Comparison of ENCODE assay signal across 18 mouse cellular contexts in the genomic region with DNA sequence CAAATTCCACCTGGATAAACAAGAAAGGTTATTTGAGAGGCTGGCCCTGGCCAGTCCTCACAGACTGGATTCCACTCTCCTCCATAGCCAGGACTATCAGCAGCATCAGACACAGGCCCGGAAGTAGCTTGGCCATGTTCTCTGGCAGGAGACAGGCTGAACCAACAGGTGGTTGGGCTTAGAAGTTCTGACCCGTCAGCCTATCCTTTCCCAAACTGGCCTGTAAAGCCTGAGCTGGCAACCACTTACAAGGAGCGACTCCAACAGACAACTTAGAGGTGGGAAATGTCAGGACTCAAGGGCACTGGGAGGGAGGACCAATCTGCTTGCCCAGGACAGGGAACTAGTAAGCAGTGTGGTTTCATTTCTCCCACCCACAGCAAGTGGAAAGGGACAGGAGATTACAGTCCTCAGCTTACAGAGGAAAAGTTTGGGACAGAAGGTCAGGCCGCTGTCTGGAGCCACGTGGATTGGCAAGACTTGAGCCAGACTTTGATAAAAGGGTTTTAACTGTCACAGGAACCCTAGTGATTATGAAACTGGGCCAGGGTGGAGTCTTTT. TPM values are rescaled to one million over a fixed set of nuclear protein-coding genes. Genes with fewer than 3 reads are reported as not detected.
A peak's percentile ranks its signal among the peaks of the same experiment; 100 is the strongest.
DNase-seq lines count a peak whose midpoint lies in the region; ATAC-seq and TF ChIP-seq lines count a peak whose summit lies in the region.
"Had no signal": no experiment of that assay in that cellular context is flagged by ENCODE, and none has a peak within 500 bp of the region (broad histone marks: within the 10 kb centered on the region; RNA-seq: fewer than 3 reads in every experiment).

No protein-coding gene starts in this region.

- no peak overlapping the region for H3K4me3 ChIP-seq in heart, adult 2 months
- no peak overlapping the region for H3K4me3 ChIP-seq in heart, embryonic 10.5 days
- no peak overlapping the region for H3K4me3 ChIP-seq in heart, embryonic 13.5 days
- no peak overlapping the region for H3K4me3 ChIP-seq in forebrain, embryonic 14.5 days (ENCODE audit: low read depth, low read length)
- H3K4me3 ChIP-seq in thymus, adult 2 months (ENCODE audit: control insufficient read depth, insufficient read depth, low read length), result no peak overlapping the region
- H3K4me3 ChIP-seq: embryonic facial prominence, embryonic 12.5 days; liver, embryonic 12.5 days; midbrain, embryonic 10.5 days had no signal

- intact Hi-C loops in heart, adult 2 months (cut with DNase I), result no loop called here

- H3K9me3 ChIP-seq in heart, embryonic 10.5 days, result no peaks in the 10 kb centered on the region
- no peaks in the 10 kb centered on the region for H3K9me3 ChIP-seq in heart, embryonic 13.5 days
- no peaks in the 10 kb centered on the region for H3K9me3 ChIP-seq in forebrain, embryonic 14.5 days (replicated peaks; ENCODE audit: control insufficient read depth, low read length)
- H3K9me3 ChIP-seq: embryonic facial prominence, embryonic 12.5 days; liver, embryonic 12.5 days; midbrain, embryonic 10.5 days had no signal

- peaks cover 23% of the 10 kb centered on the region for H3K4me1 ChIP-seq in heart, adult 2 months (ENCODE audit: control insufficient read depth, insufficient read depth, low read length)
- H3K4me1 ChIP-seq in heart, embryonic 10.5 days, result peaks cover 26% of the 10 kb centered on the region
- H3K4me1 ChIP-seq in heart, embryonic 13.5 days, result peaks cover 24% of the 10 kb centered on the region
- peaks cover 9% of the 10 kb centered on the region for H3K4me1 ChIP-seq in forebrain, embryonic 14.5 days (ENCODE audit: control insufficient read depth, insufficient read depth, low read length)
- peaks cover 8% of the 10 kb centered on the region for H3K4me1 ChIP-seq in thymus, adult 2 months (replicated peaks; ENCODE audit: control insufficient read depth, insufficient read depth, low read length)
- H3K4me1 ChIP-seq: liver, embryonic 12.5 days had no signal

- DNase-seq in heart, adult 2 months, result peak; percentile 41 to 56
- no peak for DNase-seq in heart, embryonic 10.5 days (ENCODE audit: low spot score)
- peak; percentile 74 for DNase-seq in adrenal gland, adult 8-10 months
- DNase-seq in adrenal gland, postnatal 36 days, result peak; percentile 59 to 66
- DNase-seq in forebrain, embryonic 14.5 days (ENCODE audit: low spot score), result no peak
- DNase-seq in thymus, adult 2 months, result no peak
- DNase-seq: cerebellum, adult 11 months had no signal

- no peak overlapping the region for H3K4me2 ChIP-seq in heart, embryonic 13.5 days
- H3K4me2 ChIP-seq in forebrain, embryonic 14.5 days (ENCODE audit: low read length), result no peak overlapping the region
- H3K4me2 ChIP-seq: embryonic facial prominence, embryonic 12.5 days; liver, embryonic 12.5 days had no signal

- ATAC-seq in heart, embryonic 13.5 days (ENCODE audit: extremely low read depth, insufficient number of reproducible peaks, low FRiP score, low TSS enrichment), result no peak
- ATAC-seq in forebrain, embryonic 14.5 days, result no peak
- ATAC-seq: forebrain, embryonic 16.5 days; liver, embryonic 12.5 days; lung, postnatal 0 days; Patski had no signal

- H3K27me3 ChIP-seq in heart, adult 2 months (ENCODE audit: control insufficient read depth, insufficient read depth, low read length), result no peaks in the 10 kb centered on the region
- peaks cover 31% of the 10 kb centered on the region; the same call in 1 of the 2 replicates for H3K27me3 ChIP-seq in heart, embryonic 10.5 days (ENCODE audit: insufficient read depth, poor library complexity, severe bottlenecking)
- peaks cover 25% of the 10 kb centered on the region for H3K27me3 ChIP-seq in heart, embryonic 13.5 days (replicated peaks)
- H3K27me3 ChIP-seq in forebrain, embryonic 14.5 days (replicated peaks; ENCODE audit: control insufficient read depth, insufficient read depth, low read length), result no peaks in the 10 kb centered on the region
- H3K27me3 ChIP-seq in thymus, adult 2 months (ENCODE audit: control insufficient read depth, insufficient read depth, low read length), result peaks cover 4% of the 10 kb centered on the region; the same call in 1 of the 2 replicates
- H3K27me3 ChIP-seq: embryonic facial prominence, embryonic 12.5 days had no signal

- no peaks in the 10 kb centered on the region; the same call in 1 of the 2 replicates for H3K79me2 ChIP-seq in heart, adult 2 months (replicated peaks; ENCODE audit: control insufficient read depth, insufficient read depth, low read length)

- TF ChIP-seq POLR2A in heart, adult 2 months (IDR thresholded peaks at IDR 0.05; ENCODE audit: insufficient read depth, low read depth, low read length), result no peak
- TF ChIP-seq POLR2A in thymus, adult 2 months (IDR thresholded peaks at IDR 0.05; ENCODE audit: control insufficient read depth, extremely low read depth, insufficient read depth, low read length, poor library complexity), result no peak

- TF ChIP-seq EP300 in heart, adult 2 months (IDR thresholded peaks at IDR 0.05; ENCODE audit: insufficient read depth, low read depth, low read length), result peak; percentile 61

- H3K9ac ChIP-seq in heart, adult 2 months (ENCODE audit: low read depth, low read length), result no peak overlapping the region
- no peak overlapping the region for H3K9ac ChIP-seq in heart, embryonic 13.5 days
- no peak overlapping the region for H3K9ac ChIP-seq in forebrain, embryonic 14.5 days (ENCODE audit: low read length)
- H3K9ac ChIP-seq: embryonic facial prominence, embryonic 12.5 days; liver, embryonic 12.5 days had no signal

- no peak for TF ChIP-seq CTCF in heart, adult 2 months (IDR thresholded peaks at IDR 0.05)
- TF ChIP-seq CTCF in thymus, adult 2 months (IDR thresholded peaks at IDR 0.05; ENCODE audit: borderline replicate concordance, control insufficient read depth, extremely low read depth, insufficient read depth, low read length, poor library complexity), result no peak

- WGBS in heart, adult 2 months, result 10% methylated on average over 5 of the region's 5 CpGs
- WGBS in heart, embryonic 10.5 days, result 28% methylated on average over 5 of the region's 5 CpGs
- 18% methylated on average over 5 of the region's 5 CpGs for WGBS in heart, embryonic 13.5 days
- 86% methylated on average over 5 of the region's 5 CpGs for WGBS in forebrain, embryonic 14.5 days
- 86% methylated on average over 5 of the region's 5 CpGs for WGBS in thymus, adult 2 months

- H3K27ac ChIP-seq in heart, adult 2 months, result peak overlapping the region; percentile 73
- no peak overlapping the region for H3K27ac ChIP-seq in heart, embryonic 10.5 days
- H3K27ac ChIP-seq in heart, embryonic 13.5 days (replicated peaks), result 0 out of 2 replicates have a peak overlapping the region, but pooled peaks have one; percentile 16
- no peak overlapping the region for H3K27ac ChIP-seq in forebrain, embryonic 14.5 days (ENCODE audit: low read depth, low read length)
- H3K27ac ChIP-seq in thymus, adult 2 months (ENCODE audit: control insufficient read depth, insufficient read depth, low read length), result no peak overlapping the region
- H3K27ac ChIP-seq: embryonic facial prominence, embryonic 12.5 days; liver, embryonic 12.5 days; midbrain, embryonic 10.5 days; stomach, postnatal 0 days had no signal

- H3K36me3 ChIP-seq in heart, adult 2 months (ENCODE audit: control insufficient read depth, insufficient read depth, low read length), result peaks cover 3% of the 10 kb centered on the region
- no peaks in the 10 kb centered on the region for H3K36me3 ChIP-seq in heart, embryonic 10.5 days
- H3K36me3 ChIP-seq in heart, embryonic 13.5 days, result no peaks in the 10 kb centered on the region
- no peaks in the 10 kb centered on the region for H3K36me3 ChIP-seq in forebrain, embryonic 14.5 days (ENCODE audit: control insufficient read depth, insufficient read depth, low read length)
- no peaks in the 10 kb centered on the region for H3K36me3 ChIP-seq in thymus, adult 2 months (ENCODE audit: control insufficient read depth, insufficient read depth, low read length)
- H3K36me3 ChIP-seq: embryonic facial prominence, embryonic 12.5 days; liver, embryonic 12.5 days had no signal

RNA-seq across cellular contexts. Expression of a gene that starts 1.6 kb away (rescaled TPM):
- total RNA-seq in heart, adult 2 months (2021), result 10 to 100 TPM; 13.8 to 14.2 TPM
- polyA plus RNA-seq in heart, adult 2 months (2012; rRNA removed), result 40.8 and 51.2 TPM in 2 replicates
- polyA plus RNA-seq in heart, embryonic 10.5 days (2016; fragmentation: Nextera tagmentation; extraction: Ambion mirVana), result 40.5 and 63.2 TPM in 2 replicates
- total RNA-seq in adrenal gland, adult 8-10 months (2022), result 100 to 1,000 TPM; 307 to 396 (median 352) TPM
- 100 to 1,000 TPM; 222 to 224 TPM for total RNA-seq in adrenal gland, postnatal 36 days (2021)
- 40.3 and 42.0 TPM in 2 replicates for polyA plus RNA-seq in heart, embryonic 13.5 days (2015; fragmentation: Nextera tagmentation; extraction: Ambion mirVana)
- polyA plus RNA-seq in forebrain, embryonic 14.5 days (2014; fragmentation: Nextera tagmentation; extraction: Ambion mirVana), result 355 and 413 TPM in 2 replicates
- polyA plus RNA-seq in thymus, adult 2 months (2012; rRNA removed), result 5.4 and 8.9 TPM in 2 replicates

RNA-seq across cellular contexts. Expression of a gene that starts 31.0 kb away (rescaled TPM):
- 1 to 10 TPM; 2.8 to 3.3 TPM for total RNA-seq in heart, adult 2 months (2021)
- polyA plus RNA-seq in heart, adult 2 months (2012; rRNA removed), result 4.2 and 9.7 TPM in 2 replicates
- polyA plus RNA-seq in heart, embryonic 10.5 days (2016; fragmentation: Nextera tagmentation; extraction: Ambion mirVana), result 0.71 and 1.2 TPM in 2 replicates
- total RNA-seq in adrenal gland, adult 8-10 months (2022), result 10 to 100 TPM in 1 of 4 experiments, 1 to 10 TPM in 3; 4.9 to 10.4 (median 7.3) TPM
- 1 to 10 TPM; 2.4 to 4.8 TPM for total RNA-seq in adrenal gland, postnatal 36 days (2021)
- polyA plus RNA-seq in heart, embryonic 13.5 days (2015; fragmentation: Nextera tagmentation; extraction: Ambion mirVana), result 1.1 and 1.2 TPM in 2 replicates
- 5.2 and 6.2 TPM in 2 replicates for polyA plus RNA-seq in forebrain, embryonic 14.5 days (2014; fragmentation: Nextera tagmentation; extraction: Ambion mirVana)
- 220 and 236 TPM in 2 replicates for polyA plus RNA-seq in thymus, adult 2 months (2012; rRNA removed)
- total RNA-seq: CH12.LX had no signal

RNA-seq across cellular contexts. Expression of a gene that starts 49.5 kb away (rescaled TPM):
- total RNA-seq in heart, adult 2 months (2021), result 1 to 10 TPM; 5.4 to 6.9 TPM
- 0.94 and 6.9 TPM in 2 replicates for polyA plus RNA-seq in heart, adult 2 months (2012; rRNA removed)
- polyA plus RNA-seq in heart, embryonic 10.5 days (2016; fragmentation: Nextera tagmentation; extraction: Ambion mirVana), result 0.23 and 0.29 TPM in 2 replicates
- total RNA-seq in adrenal gland, adult 8-10 months (2022), result under 1 TPM; 0.18 to 0.87 (median 0.52) TPM
- total RNA-seq in adrenal gland, postnatal 36 days (2021), result under 1 TPM; 0.20 to 0.23 TPM
- 0.14 TPM in 1 of 2 replicates, not detected in the other for polyA plus RNA-seq in heart, embryonic 13.5 days (2015; fragmentation: Nextera tagmentation; extraction: Ambion mirVana)
- 0.05 TPM in 1 of 2 replicates, not detected in the other for polyA plus RNA-seq in forebrain, embryonic 14.5 days (2014; fragmentation: Nextera tagmentation; extraction: Ambion mirVana)
- 0.62 and 1.2 TPM in 2 replicates for polyA plus RNA-seq in thymus, adult 2 months (2012; rRNA removed)
- total RNA-seq: CH12.LX; layer of hippocampus, adult 8-10 months; left cerebral cortex, postnatal 10 days had no signal
- polyA plus RNA-seq: forebrain, embryonic 16.5 days; liver, embryonic 12.5 days; Patski had no signal

RNA-seq across cellular contexts. Expression of a gene that starts 58.0 kb away (rescaled TPM):
- total RNA-seq in heart, adult 2 months (2021), result not detected
- polyA plus RNA-seq in heart, adult 2 months (2012; rRNA removed), result 0.03 and 0.14 TPM in 2 replicates
- polyA plus RNA-seq in heart, embryonic 10.5 days (2016; fragmentation: Nextera tagmentation; extraction: Ambion mirVana), result 0.14 TPM in 2 replicates
- total RNA-seq in adrenal gland, adult 8-10 months (2022), result 1 to 10 TPM; 1.7 to 3.7 (median 2.6) TPM
- total RNA-seq in adrenal gland, postnatal 36 days (2021), result 1 to 10 TPM in 1 of 2 experiments, under 1 TPM in 1; 0.50 to 1.4 TPM
- 0.07 and 0.22 TPM in 2 replicates for polyA plus RNA-seq in heart, embryonic 13.5 days (2015; fragmentation: Nextera tagmentation; extraction: Ambion mirVana)
- polyA plus RNA-seq in forebrain, embryonic 14.5 days (2014; fragmentation: Nextera tagmentation; extraction: Ambion mirVana), result 11.3 and 15.0 TPM in 2 replicates
- 11.3 and 12.4 TPM in 2 replicates for polyA plus RNA-seq in thymus, adult 2 months (2012; rRNA removed)
- total RNA-seq: CH12.LX had no signal
- polyA plus RNA-seq: liver, embryonic 12.5 days had no signal

Comparison
In these comparisons a context has a peak if more than half of its experiments do, and no peak if none do; other contexts are left out.
1. DNase-seq: peak in heart, adult 2 months (2 of 2), adrenal gland, adult 8-10 months (single experiment) and adrenal gland, postnatal 36 days (2 of 2); none in heart, embryonic 10.5 days (single experiment), forebrain, embryonic 14.5 days (single experiment) and thymus, adult 2 months (single experiment).
2. H3K27ac ChIP-seq: peak in heart, adult 2 months (single experiment) and heart, embryonic 13.5 days (single experiment); none in heart, embryonic 10.5 days (single experiment), forebrain, embryonic 14.5 days (single experiment) and thymus, adult 2 months (single experiment).
3. RNA of a gene that starts 31.0 kb away (polyA plus RNA-seq): 220 to 236 TPM in thymus, adult 2 months; 4.2 to 9.7 TPM in heart, adult 2 months, 5.2 to 6.2 TPM in forebrain, embryonic 14.5 days, 0.71 to 1.2 TPM in heart, embryonic 10.5 days and 1.1 to 1.2 TPM in heart, embryonic 13.5 days; every median in the first group is over 10 times any median in the second.